Mouse (Mus musculus): ENCODE measurements around the gene Bcl7b. TPM values are rescaled to one million over a fixed set of nuclear protein-coding genes. Genes with fewer than 3 reads are reported as not detected.
A peak's percentile ranks its signal among the peaks of the same experiment; 100 is the strongest.

Gene Bcl7b
- polyA plus RNA-seq, 1 experiment, result 64.4 TPM

DNA sequence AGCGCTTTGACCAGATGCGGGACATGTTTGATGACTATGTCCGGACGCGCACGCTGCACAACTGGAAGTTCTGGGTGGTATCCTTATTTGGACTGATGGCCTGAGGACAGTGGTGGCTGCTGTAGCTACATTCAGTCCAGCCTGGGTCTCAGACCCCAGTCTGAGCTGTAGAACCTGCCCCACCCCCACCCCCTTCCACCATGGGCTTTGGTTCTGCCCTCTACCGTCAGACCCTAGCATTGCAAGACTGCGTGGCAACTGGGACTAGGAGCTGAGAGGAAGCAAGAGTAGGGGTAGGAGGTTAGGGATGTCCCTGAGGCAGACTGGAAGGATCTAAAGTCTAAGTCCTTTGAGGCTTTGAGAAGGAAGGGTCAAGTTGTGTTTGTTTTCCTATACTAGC lies 33.5 kb upstream of the Bcl7b start:
- TF ChIP-seq POLR2A (IDR thresholded peaks at IDR 0.05; ENCODE audit: borderline replicate concordance, insufficient read depth, low read length), result no peak
- TF ChIP-seq CTCF (IDR thresholded peaks at IDR 0.05; ENCODE audit: borderline replicate concordance, insufficient read depth, low read depth, low read length), result peak; percentile 65
- DNase-seq, result no peak
- no peaks in the 10 kb centered on the region for H3K4me1 ChIP-seq (ENCODE audit: control insufficient read depth, insufficient read depth, low read length)
- H3K27me3 ChIP-seq (ENCODE audit: control insufficient read depth, insufficient read depth, low read length), result no peaks in the 10 kb centered on the region
- no peak overlapping the region for H3K4me3 ChIP-seq (replicated peaks; ENCODE audit: insufficient read depth, low read depth, low read length)
- 6% methylated on average over 8 of the region's 8 CpGs for WGBS
- H3K27ac ChIP-seq (ENCODE audit: insufficient read depth, low read length), result no peak overlapping the region

DNA sequence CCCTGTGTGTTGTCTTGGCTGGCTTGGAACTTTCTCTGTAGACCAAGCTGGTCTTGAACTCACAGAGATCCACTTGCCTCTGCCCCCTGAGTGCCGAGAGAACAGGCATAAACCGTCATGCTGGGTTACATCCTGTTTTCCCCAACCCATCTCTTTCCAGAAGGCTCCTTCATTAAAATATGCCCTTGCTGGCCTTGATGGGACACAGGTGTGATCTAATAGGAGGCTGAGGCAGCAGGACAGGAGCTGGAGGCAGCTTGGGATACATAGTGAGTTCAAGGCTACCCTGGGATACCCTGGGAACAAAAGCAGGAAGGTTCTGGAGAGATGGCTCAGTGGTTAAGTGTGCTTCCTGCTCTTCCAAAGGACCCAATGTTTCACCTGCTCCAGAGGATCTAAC lies 28.2 kb upstream of the Bcl7b start:
- TF ChIP-seq POLR2A (IDR thresholded peaks at IDR 0.05; ENCODE audit: borderline replicate concordance, insufficient read depth, low read length) (no peak), CTCF (IDR thresholded peaks at IDR 0.05; ENCODE audit: borderline replicate concordance, insufficient read depth, low read depth, low read length) (no peak)
- no peaks in the 10 kb centered on the region for H3K27me3 ChIP-seq (ENCODE audit: control insufficient read depth, insufficient read depth, low read length)
- H3K4me3 ChIP-seq (replicated peaks; ENCODE audit: insufficient read depth, low read depth, low read length), result no peak overlapping the region
- 71% methylated on average over 2 of the region's 2 CpGs for WGBS
- no peaks in the 10 kb centered on the region for H3K4me1 ChIP-seq (ENCODE audit: control insufficient read depth, insufficient read depth, low read length)
- DNase-seq, result no peak
- no peak overlapping the region for H3K27ac ChIP-seq (ENCODE audit: insufficient read depth, low read length)

DNA sequence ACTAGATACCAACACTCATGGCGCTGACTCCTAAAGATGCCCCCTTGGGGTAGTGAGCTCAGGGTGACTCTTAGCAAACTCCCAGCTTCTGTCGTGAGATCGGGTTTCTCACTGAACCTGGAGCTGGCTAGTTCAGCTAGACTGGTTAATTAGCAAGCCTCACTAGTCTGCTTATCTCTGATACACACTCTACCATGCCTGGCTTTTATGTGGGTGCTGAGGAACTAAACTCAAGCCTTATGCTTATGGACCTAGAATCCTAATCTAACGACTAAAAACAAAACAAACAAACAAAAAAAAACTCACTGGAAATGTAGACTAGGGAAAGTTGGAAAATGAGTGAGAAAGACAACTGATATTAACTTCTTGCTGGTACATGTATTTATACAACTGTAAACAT lies 23.6 kb upstream of the Bcl7b start:
- 63% methylated on average over 4 of the region's 4 CpGs for WGBS
- H3K27me3 ChIP-seq (ENCODE audit: control insufficient read depth, insufficient read depth, low read length), result no peaks in the 10 kb centered on the region
- no peak overlapping the region for H3K27ac ChIP-seq (ENCODE audit: insufficient read depth, low read length)
- H3K4me1 ChIP-seq (ENCODE audit: control insufficient read depth, insufficient read depth, low read length), result no peaks in the 10 kb centered on the region
- H3K4me3 ChIP-seq (replicated peaks; ENCODE audit: insufficient read depth, low read depth, low read length), result no peak overlapping the region
- no peak for DNase-seq
- TF ChIP-seq CTCF (IDR thresholded peaks at IDR 0.05; ENCODE audit: borderline replicate concordance, insufficient read depth, low read depth, low read length) (no peak), POLR2A (IDR thresholded peaks at IDR 0.05; ENCODE audit: borderline replicate concordance, insufficient read depth, low read length) (no peak)

DNA sequence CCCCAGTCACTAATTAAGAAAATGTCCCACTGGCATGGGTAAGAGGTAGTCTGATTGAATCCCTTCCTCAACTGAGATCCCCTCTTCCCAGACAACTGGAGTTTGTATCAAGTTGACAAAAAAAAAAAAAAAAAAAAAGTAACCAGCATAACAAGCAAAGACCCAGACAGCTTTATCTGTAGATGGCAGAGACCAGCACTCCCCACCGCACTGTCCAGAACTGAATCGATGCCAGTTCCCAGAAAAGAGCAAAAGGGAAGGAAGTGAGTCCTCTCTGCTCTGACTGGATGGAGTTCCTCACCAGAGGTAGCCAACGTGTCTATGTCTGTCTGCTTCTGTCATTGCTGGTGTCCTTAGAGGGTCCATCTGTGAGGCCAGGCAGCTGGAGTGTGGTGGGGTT lies 22.6 kb upstream of the Bcl7b start:
- H3K27me3 ChIP-seq (ENCODE audit: control insufficient read depth, insufficient read depth, low read length), result no peaks in the 10 kb centered on the region
- no peak for TF ChIP-seq CTCF (IDR thresholded peaks at IDR 0.05; ENCODE audit: borderline replicate concordance, insufficient read depth, low read depth, low read length)
- TF ChIP-seq POLR2A (IDR thresholded peaks at IDR 0.05; ENCODE audit: borderline replicate concordance, insufficient read depth, low read length), result no peak
- 84% methylated on average over 3 of the region's 3 CpGs for WGBS
- no peak overlapping the region for H3K27ac ChIP-seq (ENCODE audit: insufficient read depth, low read length)
- no peak overlapping the region for H3K4me3 ChIP-seq (replicated peaks; ENCODE audit: insufficient read depth, low read depth, low read length)
- no peaks in the 10 kb centered on the region for H3K4me1 ChIP-seq (ENCODE audit: control insufficient read depth, insufficient read depth, low read length)
- DNase-seq, result no peak

DNA sequence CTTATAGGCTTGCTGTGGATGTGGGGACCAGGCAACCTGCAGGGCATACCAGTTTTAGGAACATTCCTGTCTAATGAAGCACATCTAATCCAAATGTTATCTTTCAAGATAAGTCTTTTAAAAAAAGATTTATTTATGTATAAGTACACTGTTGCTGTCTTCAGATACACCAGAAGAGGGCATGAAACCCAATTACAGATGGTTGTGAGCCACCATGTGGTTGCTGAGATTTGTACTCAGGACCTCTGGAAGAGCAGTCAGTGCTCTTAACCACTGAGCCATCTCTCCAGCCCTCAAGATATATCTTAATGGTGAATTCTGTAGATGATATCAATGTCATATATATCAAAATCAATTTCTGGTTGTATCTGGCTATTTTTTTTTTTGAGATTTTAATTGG lies 22.1 kb upstream of the Bcl7b start:
- TF ChIP-seq POLR2A (IDR thresholded peaks at IDR 0.05; ENCODE audit: borderline replicate concordance, insufficient read depth, low read length) (no peak), CTCF (IDR thresholded peaks at IDR 0.05; ENCODE audit: borderline replicate concordance, insufficient read depth, low read depth, low read length) (no peak)
- no peak overlapping the region for H3K27ac ChIP-seq (ENCODE audit: insufficient read depth, low read length)
- no peak overlapping the region for H3K4me3 ChIP-seq (replicated peaks; ENCODE audit: insufficient read depth, low read depth, low read length)
- no peak for DNase-seq
- no peaks in the 10 kb centered on the region for H3K4me1 ChIP-seq (ENCODE audit: control insufficient read depth, insufficient read depth, low read length)
- H3K27me3 ChIP-seq (ENCODE audit: control insufficient read depth, insufficient read depth, low read length), result no peaks in the 10 kb centered on the region

DNA sequence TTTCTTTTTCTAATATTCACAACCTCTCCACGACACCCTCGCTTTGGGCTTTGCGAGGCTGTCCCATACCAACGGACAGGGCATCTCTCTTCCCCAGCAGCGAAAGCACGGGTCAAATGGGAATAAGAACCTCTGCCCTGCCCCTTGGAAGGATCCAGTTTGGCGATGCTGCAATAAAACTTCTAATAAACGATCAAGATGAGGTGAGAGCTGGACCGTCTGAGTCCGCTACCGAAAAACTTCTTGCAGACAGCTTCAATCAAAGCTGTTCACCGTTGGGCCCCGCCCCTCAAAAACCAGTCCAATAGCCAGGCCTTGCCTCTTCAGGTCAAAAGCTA lies 19.4 kb upstream of the Bcl7b start:
- H3K27me3 ChIP-seq (ENCODE audit: control insufficient read depth, insufficient read depth, low read length), result no peaks in the 10 kb centered on the region
- DNase-seq, result no peak
- peak overlapping the region; percentile 77 for H3K4me3 ChIP-seq (replicated peaks; ENCODE audit: insufficient read depth, low read depth, low read length)
- no peak for TF ChIP-seq POLR2A (IDR thresholded peaks at IDR 0.05; ENCODE audit: borderline replicate concordance, insufficient read depth, low read length)
- TF ChIP-seq CTCF (IDR thresholded peaks at IDR 0.05; ENCODE audit: borderline replicate concordance, insufficient read depth, low read depth, low read length), result no peak
- no peak overlapping the region for H3K27ac ChIP-seq (ENCODE audit: insufficient read depth, low read length)
- whole genome bisulfite sequencing, result under 1% methylated on average over 13 of the region's 13 CpGs
- H3K4me1 ChIP-seq (ENCODE audit: control insufficient read depth, insufficient read depth, low read length), result no peaks in the 10 kb centered on the region

DNA sequence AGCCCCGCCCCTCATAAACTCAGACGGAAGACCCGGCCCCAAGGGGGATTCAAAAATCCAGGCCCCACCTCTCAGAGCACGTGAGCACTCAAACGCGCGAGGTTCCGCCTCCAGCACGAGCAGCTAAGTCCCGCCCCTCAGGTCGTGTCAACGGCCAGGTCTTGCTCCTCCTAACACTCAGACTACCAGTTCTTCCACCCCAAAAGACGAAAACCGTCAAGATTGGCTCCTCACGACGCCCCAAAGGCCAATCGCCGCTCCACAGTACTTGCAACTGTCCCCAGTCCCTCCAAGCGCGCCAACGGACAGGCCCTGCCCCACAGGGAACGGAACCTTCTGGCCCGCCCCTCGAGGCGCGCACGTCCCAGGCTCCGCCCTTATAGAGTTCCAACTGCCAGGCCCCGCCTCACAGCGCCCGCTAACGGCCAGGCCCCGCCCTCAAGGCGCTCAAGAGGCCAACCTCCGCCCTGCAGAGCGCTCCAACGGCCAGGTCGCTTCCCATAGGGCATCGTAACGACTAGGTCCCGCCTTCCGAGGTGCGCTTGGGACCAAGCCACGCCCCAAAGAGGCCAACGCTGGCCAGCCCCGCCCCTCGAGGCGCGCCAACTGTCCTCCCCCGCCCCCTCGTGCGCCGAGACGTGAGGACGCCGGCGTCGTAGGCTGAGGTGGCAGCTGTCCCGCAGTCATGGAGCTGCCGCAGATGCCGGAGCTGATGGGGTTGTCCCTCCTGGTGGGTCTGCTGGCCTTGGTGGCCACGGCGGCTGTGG lies 18.8 kb upstream of the Bcl7b start, which contains the start of gene Tbl2:
Gene Tbl2, plus strand, starts transcription at position 605 of the 767 bp plus-strand sequence.
- H3K27ac ChIP-seq (ENCODE audit: insufficient read depth, low read length), result peak within 1 kb of the TSS; percentile 43
- H3K27me3 ChIP-seq (ENCODE audit: control insufficient read depth, insufficient read depth, low read length), result no peaks in the 10 kb centered on the region
- peak; percentile 87 for TF ChIP-seq POLR2A (IDR thresholded peaks at IDR 0.05; ENCODE audit: borderline replicate concordance, insufficient read depth, low read length)
- no peak for TF ChIP-seq CTCF (IDR thresholded peaks at IDR 0.05; ENCODE audit: borderline replicate concordance, insufficient read depth, low read depth, low read length)
- no peaks in the 10 kb centered on the region for H3K4me1 ChIP-seq (ENCODE audit: control insufficient read depth, insufficient read depth, low read length)
- under 1% methylated on average over 63 of the region's 63 CpGs for WGBS
- DNase-seq, result peak; percentile 98 to 99
- H3K4me3 ChIP-seq (replicated peaks; ENCODE audit: insufficient read depth, low read depth, low read length), result peak within 1 kb of the TSS; percentile 77

DNA sequence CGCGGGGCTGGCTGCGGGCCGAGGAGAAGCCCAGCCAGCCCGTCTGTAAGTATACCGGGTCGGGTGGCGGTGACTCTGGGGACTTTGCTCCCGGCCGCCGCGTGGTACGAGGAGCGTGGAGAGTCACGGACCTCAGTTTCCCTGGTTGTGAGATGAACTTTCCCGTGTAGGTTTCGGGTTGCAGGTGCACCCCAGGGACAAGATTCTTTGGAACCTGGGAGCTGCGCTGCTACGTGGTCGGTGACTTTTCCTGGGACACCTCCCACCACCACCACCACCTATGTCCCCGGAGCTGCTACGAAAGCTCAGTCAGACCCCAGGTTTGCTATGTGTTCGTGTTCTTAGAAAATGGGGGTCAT lies 18.3 kb upstream of the Bcl7b start:
- no peak for TF ChIP-seq CTCF (IDR thresholded peaks at IDR 0.05; ENCODE audit: borderline replicate concordance, insufficient read depth, low read depth, low read length)
- no peak for TF ChIP-seq POLR2A (IDR thresholded peaks at IDR 0.05; ENCODE audit: borderline replicate concordance, insufficient read depth, low read length)
- no peaks in the 10 kb centered on the region for H3K27me3 ChIP-seq (ENCODE audit: control insufficient read depth, insufficient read depth, low read length)
- DNase-seq, result no peak
- peak overlapping the region; percentile 77 for H3K4me3 ChIP-seq (replicated peaks; ENCODE audit: insufficient read depth, low read depth, low read length)
- no peaks in the 10 kb centered on the region for H3K4me1 ChIP-seq (ENCODE audit: control insufficient read depth, insufficient read depth, low read length)
- peak overlapping the region; percentile 43 for H3K27ac ChIP-seq (ENCODE audit: insufficient read depth, low read length)
- whole genome bisulfite sequencing, result under 1% methylated on average over 23 of the region's 23 CpGs

Data from cerebellum, adult 2 months (tissue).